Mouse (Mus musculus): ENCODE results near the gene Zfp398. TPM values are rescaled to one million over a fixed set of nuclear protein-coding genes. Genes with fewer than 3 reads are reported as not detected.

The Zfp398 gene
- total RNA-seq, 4 experiments from 2014 or later, result 5.2 to 6.9 (median 6.2) TPM

GRCm38 (mm10) chr6:47899416-47899815 is 64.0 kb downstream of the Zfp398 start:
- DNase-seq (ENCODE audit: low spot score in 2 of 2), result no peak

DNA sequence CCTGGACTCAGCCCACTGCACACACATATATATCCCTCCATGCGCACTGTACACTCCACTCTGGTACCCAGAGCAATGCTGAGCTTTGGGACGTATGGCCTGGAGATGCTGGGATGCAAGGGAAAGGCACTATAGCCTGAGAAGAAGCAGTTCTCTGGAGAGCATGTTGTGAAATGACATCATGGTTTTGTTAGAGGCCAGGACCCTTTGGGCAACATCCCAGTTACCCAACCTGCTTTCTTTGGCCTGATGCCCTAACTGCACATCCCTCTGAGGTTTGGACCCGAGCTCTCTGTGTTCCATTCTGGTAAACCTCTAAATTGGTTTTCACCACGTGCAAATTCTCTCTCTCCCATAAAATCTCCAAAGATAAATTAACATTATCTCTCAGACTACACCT is 68.1 kb downstream of the Zfp398 start:
- DNase-seq (ENCODE audit: low spot score in 2 of 2), result no peak

DNA sequence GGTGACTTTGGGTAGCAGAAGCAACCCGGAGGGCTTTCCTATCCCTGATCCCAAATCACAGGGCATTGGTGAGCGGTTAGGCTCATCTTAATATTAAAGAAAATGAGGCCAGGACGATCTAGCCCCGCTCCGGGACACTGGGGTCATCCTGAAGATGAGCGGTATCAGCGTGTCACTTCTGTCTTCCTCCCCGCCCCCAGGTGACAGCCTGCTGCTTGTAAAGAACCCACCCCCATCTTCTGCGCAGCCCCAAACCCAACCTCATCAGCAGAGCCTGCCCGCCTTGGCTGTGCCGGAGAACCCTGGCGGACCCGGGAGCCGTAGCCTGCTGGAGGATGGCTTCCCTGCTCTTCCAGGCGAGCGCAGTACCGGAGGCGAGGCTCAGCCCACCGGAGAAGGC is 68.9 kb downstream of the Zfp398 start:
- DNase-seq (ENCODE audit: low spot score in 2 of 2), result no peak

DNA sequence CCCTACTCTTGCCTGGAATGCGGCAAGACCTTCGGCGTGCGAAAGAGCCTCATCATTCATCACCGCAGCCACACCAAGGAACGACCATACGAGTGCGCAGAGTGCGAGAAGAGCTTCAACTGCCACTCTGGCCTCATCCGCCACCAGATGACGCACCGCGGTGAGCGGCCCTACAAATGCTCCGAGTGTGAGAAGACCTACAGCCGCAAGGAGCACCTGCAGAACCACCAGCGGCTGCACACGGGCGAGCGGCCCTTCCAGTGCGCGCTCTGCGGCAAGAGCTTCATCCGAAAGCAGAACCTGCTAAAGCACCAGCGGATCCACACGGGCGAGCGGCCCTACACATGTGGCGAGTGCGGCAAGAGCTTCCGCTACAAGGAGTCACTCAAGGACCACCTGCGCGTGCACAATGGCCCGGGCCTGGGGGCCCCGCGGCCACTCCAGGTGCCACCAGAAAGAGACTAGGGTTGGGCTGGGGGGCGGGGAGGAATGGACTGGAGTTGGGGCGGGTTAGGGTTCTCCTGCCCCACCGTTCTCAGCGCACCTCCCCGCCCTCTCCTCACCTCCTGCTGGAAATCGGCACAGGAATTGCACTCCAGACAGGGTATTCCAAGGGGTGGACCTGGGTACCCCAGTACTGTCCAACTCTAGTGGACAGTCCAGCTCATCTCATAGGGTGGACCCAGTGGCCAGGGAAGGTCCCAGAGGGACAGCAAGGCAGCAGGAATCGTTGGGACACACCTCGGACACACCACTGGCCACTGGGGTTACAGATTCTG is 69.6 kb downstream of the Zfp398 start:
- no peak for DNase-seq (ENCODE audit: low spot score in 2 of 2)

DNA sequence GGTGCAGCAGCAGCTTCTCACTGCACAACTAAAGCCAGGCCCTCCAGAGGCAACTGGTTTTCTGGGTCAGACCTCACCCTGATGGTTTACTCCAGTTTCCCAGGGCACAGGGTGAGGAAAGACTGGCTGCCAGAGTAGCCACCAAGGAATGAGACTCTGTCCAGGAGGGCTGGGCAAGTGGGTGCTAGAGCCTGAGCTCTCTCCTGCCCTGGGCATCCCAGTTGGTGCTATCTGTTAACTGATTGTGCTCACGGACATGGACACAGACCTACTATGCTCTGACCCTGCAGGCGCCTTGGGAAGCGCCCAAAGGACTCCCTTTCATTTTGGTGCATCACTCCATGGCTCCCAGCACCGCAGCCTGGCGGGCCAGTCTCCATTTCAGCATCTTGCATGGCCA is 70.9 kb downstream of the Zfp398 start:
- no peak for DNase-seq (ENCODE audit: low spot score in 2 of 2)

GRCm38 (mm10) chr6:47909007-47909406 is 73.5 kb downstream of the Zfp398 start:
- DNase-seq (ENCODE audit: low spot score in 2 of 2), result no peak

DNA sequence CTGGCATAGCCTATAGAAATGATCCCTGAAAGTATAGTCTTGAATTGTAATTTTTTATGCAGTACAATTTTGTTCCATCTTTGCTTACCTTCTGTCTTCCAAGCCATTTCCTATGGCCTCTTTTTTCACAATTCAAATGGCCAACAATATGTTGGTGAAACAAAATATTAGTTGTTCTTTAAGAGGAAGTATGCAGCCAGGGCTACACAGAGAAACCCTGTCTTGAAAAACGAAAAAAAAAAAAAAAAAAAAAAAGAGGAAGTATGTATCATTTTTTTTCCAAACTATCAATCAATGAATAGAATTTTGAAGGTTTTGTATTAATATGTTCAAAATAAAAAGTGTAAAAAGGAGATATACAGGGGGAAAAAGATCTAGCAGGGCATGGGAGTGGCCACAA is 76.2 kb downstream of the Zfp398 start:
- DNase-seq (ENCODE audit: low spot score in 2 of 2), result no peak

- DNase-seq (ENCODE audit: low spot score in 2 of 2), result no peak
These were observed 77.5 kb downstream of the Zfp398 start for GRCm38 (mm10) chr6:47912991-47913390.

GRCm38 (mm10) chr6:47917051-47917450 is 81.6 kb downstream of the Zfp398 start:
- DNase-seq (ENCODE audit: low spot score in 2 of 2), result no peak

- DNase-seq (ENCODE audit: low spot score in 2 of 2), result no peak
These were observed 83.4 kb downstream of the Zfp398 start for GRCm38 (mm10) chr6:47918768-47919274.

- DNase-seq (ENCODE audit: low spot score in 2 of 2), result no peak
These were observed 84.4 kb downstream of the Zfp398 start for GRCm38 (mm10) chr6:47919646-47920446.

DNA sequence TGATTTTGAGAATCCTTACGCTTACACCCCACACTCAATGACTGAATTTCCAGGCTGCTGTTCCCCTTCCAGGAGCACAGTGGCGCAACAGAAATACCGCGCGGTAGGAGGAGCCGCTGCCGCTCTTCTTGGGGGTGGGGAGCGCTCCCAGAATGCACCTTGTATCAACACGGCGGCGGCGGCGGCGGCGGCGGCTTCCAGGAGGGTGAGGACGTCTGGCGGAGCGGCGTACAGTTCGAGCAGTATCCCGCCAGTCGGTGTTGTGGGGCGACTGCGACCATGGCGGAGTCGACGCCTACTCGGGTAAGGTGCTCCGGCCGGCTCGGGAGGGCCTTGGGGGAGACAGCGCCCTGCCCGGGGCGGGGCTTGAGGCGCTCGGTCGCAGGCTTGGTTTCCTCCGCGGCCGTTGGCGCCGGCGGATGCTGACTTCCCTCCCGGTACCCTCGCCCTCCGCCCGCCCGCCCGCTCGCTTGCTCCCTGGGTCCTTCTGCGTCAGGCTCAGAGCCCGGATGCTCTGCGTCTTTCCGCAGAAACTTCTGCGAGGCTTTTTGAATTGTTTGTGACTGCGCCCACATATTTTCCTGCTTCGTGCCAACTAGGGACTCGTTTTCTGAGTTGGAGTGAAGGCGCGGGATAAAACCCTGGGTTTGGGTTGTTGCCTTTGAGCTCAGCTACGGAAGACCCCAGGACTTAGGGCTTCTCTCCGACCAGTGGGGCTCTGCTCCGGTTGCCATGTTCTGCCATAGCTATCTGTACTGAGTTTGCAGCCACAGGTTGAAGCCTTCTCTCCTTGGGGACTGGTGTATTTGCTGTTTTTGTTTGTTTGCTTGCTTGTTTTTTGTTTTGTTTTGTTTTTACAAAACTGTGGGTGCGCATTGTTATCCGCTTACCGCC is 85.2 kb downstream of the Zfp398 start, which contains the start of gene Zfp212:
Gene Zfp212 (plus strand): TSS at position 30 of the 894 bp plus-strand sequence.
- peak; percentile 61 to 71 for DNase-seq (ENCODE audit: low spot score in 2 of 2)

Small RNAs within 50 kb of the gene (microRNA-seq; reads per million reads assigned to microRNA genes)
- not detected for gene Mir704

Other genes starting within 250 kb of the Zfp398 start
- 1 to 10 TPM; 6.3 to 7.3 (median 6.6) TPM for gene Ezh2, start 240.3 kb upstream of the Zfp398 start, total RNA-seq (2022)
- gene Pdia4, start 22.2 kb upstream of the Zfp398 start, total RNA-seq (2022), result 10 to 100 TPM in 2 of 4 experiments, 1 to 10 TPM in 2; 8.4 to 12.5 (median 10.4) TPM
- 1 to 10 TPM in 1 of 4 experiments, under 1 TPM in 3; 0.65 to 1.8 (median 0.85) TPM for gene Zfp786, start 4.8 kb upstream of the Zfp398 start, total RNA-seq (2022)
- 1 to 10 TPM; 4.7 to 5.9 (median 4.9) TPM for gene Zfp282, start 41.5 kb downstream of the Zfp398 start, total RNA-seq (2022)
- gene Zfp212, start 84.8 kb downstream of the Zfp398 start, total RNA-seq (2022), result 10 to 100 TPM in 1 of 4 experiments, 1 to 10 TPM in 3; 7.0 to 10.2 (median 9.1) TPM
- gene Zfp956, start 117.7 kb downstream of the Zfp398 start, total RNA-seq (2022), result 1 to 10 TPM; 6.0 to 9.0 (median 8.1) TPM
- gene Zfp777, start 213.2 kb downstream of the Zfp398 start, total RNA-seq (2022), result 10 to 100 TPM; 20.6 to 24.3 (median 22.9) TPM